Mouse (Mus musculus) left cerebral cortex, postnatal 14 days (tissue): ENCODE data around the gene Itch. TPM values are rescaled to one million over a fixed set of nuclear protein-coding genes. Genes with fewer than 3 reads are reported as not detected.

Experiments
- DNase-seq, 2 experiments: peaks; one replicate each; pipeline ENCODE4 v3.0.0; 2021 to 2022; ENCODE audit warnings: low spot score in 2 of 2, mixed read lengths in 1 of 2
- intact Hi-C: fragments of 180-260 bp; cut with DNase I; formaldehyde crosslinking; loops from one replicate; pipeline ENCODE4 v1.15.1; 2025
- total RNA-seq, 2 experiments: library from RNA; stranded (reverse); gene quantifications; 2 replicates each; pipeline ENCODE4 v1.2.3; 2021

Itch gene
- total RNA-seq, 2 experiments from 2014 or later: 40.7 to 42.2 TPM

- intact Hi-C loops: loop anchor here (10.0 kb wide), 1 partner anchor 112 kb away; the partner anchor contains the start of gene Trp53inp2
- DNase-seq: no peak
Observed at GRCm38 (mm10) chr2:155272396-155273170, 139.3 kb downstream of the Itch start.

DNA sequence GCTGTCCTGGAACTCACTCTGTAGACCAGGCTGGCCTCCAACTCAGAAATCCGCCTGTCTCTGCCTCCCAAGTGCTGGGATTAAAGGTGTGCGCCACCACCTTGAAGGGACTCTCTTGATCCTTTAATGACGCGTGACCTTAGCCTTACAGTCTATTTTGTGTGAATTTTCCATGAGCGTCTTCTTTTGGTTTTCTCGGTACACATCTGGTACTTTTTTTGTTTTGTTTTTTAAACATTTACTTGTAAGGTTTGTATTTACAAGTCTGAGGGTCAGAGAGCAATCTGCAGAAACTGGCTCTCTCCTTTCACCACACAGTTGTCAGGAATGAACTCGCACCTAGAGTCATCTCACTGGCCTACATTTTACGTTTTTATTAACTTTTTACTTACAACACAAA is 140.3 kb downstream of the Itch start:
- no peak for DNase-seq
- intact Hi-C loops: loop anchor here (10.0 kb wide), 1 partner anchor 111 kb away; the partner anchor contains the start of gene Trp53inp2

- peak; percentile 99 for DNase-seq
- intact Hi-C loops: loop anchor here (10.0 kb wide), 1 partner anchor 109 kb away; the partner anchor contains the start of gene Trp53inp2
Observed at GRCm38 (mm10) chr2:155276195-155276594, 142.9 kb downstream of the Itch start, which contains the start of gene Map1lc3a. Gene Map1lc3a, plus strand, starts transcription at chr2:155276297.

Other genes starting within 250 kb of the Itch start
- gene Eif2s2, start 240.6 kb upstream of the Itch start, total RNA-seq: 10 to 100 TPM; 59.0 to 63.0 TPM
- under 1 TPM; 0.13 to 0.18 TPM for gene Gm14226, start 115.2 kb upstream of the Itch start, total RNA-seq
- 10 to 100 TPM; 12.1 to 12.7 TPM for gene Ahcy, start 59.0 kb upstream of the Itch start, total RNA-seq
- 100 to 1,000 TPM; 329 to 335 TPM for gene Dynlrb1, start 103.0 kb downstream of the Itch start, total RNA-seq
- gene Map1lc3a, start 142.8 kb downstream of the Itch start, total RNA-seq: 100 to 1,000 TPM; 435 to 436 TPM
- 10 to 100 TPM; 25.2 to 27.0 TPM for gene Pigu, start 223.9 kb downstream of the Itch start, total RNA-seq
- 100 to 1,000 TPM; 220 to 224 TPM for gene Trp53inp2, start 247.6 kb downstream of the Itch start, total RNA-seq